Mouse (Mus musculus): ENCODE results near the gene Tmem120b. TPM values are rescaled to one million over a fixed set of nuclear protein-coding genes. Genes with fewer than 3 reads are reported as not detected.

The Tmem120b gene
- polyA plus RNA-seq (2015; fragmentation: Illumina TruSeq; extraction: RNeasy Lipid Tissue Mini Kit (QIAGEN cat#74804); ENCODE audit: low read depth, low replicate concordance): 10.6 TPM

DNA sequence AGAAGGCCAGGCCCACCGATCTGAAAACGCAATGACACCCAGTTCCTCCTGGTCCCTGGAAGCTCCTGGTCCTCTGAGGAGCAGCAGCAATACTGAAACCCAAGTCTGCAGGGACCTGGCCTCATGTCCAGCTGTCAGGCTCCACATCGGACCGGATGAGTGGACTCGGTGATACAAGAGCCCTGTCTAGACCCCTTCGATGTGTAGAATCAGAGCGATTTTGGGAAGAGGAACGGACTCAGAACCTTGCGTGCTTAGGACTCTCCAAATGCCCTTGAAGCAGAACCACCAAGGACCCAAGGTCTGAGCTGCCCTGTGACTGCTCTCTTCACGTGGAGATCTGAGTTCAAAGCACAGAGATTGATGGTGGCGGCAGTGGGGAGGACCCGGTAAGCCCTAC is at the start of gene Tmem120b:
Gene Tmem120b (plus strand): TSS at position 301 of the 400 bp plus-strand sequence.

DNA sequence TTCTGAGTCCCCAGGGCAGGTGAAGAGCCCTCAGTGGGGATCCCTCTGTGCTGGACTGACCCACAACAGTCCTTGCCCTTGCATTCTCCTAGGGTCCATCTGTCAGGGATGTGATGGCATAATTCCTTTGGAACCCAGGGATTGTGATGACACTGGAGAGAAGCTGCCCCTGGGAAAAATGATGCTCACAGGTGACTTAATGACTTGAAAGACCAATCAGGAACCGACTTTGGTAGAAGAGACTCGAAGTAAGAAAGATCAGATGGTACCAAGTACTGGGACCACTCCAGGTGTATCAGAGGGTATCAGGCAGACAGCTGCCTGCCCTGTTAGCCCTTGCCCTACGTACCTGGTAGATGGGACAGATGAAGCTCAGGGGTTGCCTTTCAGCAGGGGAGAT is 21.3 kb upstream of the Tmem120b start, which contains the start of gene Morn3:
Gene Morn3 (minus strand): TSS at position 101 of the 400 bp plus-strand sequence.

DNA sequence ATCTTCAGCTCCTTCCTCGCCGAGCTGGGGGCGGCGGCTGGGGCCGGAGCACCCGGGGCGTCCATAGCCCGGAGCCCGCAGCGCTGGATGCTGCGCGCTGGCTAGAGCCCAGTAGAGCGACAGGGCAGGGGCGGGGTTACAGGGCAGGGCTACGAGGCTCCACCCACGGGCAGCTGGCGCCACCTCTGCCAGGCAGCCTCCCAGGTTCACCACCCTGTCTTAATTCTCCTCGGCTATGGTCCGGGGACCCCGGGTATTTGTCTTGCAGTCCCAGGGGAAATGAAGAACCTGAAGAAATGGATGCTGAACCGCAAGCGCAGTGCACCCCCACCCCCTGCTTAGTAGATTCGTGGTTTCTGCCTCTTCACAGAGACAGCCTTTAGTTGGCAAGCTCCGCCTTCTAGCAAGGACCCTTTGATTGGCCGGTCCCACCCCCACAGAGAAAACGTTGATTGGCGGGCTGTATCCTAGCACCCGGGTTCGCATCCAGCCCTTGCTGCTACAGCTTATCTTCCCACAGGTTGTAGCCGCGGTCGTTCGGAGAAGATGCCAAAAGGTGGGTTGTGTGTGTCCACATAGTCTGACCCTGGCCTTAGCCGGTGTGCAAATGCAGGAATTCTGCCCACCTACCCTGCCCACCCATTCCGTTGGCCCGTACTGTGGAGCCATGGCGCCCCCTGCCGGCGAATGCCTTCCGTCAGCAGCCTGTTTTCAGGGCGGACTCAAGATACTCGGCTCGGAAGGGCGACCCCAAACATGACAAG is 64.3 kb downstream of the Tmem120b start, which contains the start of gene Rhof:
Gene Rhof (minus strand): TSS at position 385 of the 764 bp plus-strand sequence.

DNA sequence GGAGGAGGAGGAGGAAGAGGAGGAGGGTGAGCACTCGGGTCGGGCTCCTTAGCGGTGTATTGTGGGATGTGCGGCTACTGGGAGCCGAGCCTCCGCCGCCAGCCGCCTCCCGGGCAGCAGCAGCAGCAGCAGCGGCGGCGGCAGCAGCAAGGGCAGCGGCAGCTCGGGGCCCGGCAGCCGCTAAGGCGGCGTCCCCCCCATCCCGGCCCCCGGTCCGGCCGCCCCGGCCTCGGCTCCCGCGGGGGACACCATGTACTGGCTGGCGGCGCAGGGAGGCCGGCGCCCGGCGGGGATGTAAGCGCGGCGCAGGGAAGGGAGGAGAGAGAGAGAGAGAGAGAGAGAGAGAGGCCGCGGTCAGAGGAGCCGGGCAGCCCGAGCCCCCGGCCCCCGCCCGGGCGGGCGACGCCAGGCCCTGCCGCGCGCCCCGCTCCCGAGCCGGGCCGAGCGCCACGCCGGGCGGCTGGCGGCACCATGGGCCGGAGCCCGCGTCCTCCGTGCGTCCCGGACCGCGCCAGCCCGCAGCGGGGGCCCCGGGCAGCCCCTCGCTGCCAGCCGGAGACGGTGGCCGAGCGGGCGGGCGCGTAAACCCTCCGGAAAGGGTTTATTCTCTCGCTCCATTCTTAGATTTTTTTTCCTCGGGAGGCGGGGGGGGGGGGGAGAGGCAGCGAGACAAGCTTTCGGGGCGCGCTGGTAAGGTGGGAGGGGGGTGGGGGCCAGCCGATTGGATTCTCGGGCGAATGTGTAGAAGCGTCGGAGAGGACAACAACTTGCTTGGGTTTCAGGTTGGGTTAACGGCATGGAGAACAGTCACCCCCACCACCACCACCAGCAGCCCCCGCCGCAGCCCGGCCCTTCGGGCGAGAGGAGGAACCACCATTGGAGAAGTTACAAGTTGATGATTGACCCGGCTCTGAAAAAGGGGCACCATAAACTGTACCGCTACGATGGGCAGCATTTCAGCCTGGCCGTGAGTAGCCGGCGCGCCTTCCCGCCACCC is 74.2 kb downstream of the Tmem120b start, which contains the start of gene Setd1b:
Gene Setd1b (plus strand): TSS at position 33 of the 997 bp plus-strand sequence.

Other genes starting within 250 kb of the Tmem120b start
- gene Anapc5, start 247.1 kb upstream of the Tmem120b start, polyA plus RNA-seq (2015; fragmentation: Illumina TruSeq; extraction: RNeasy Lipid Tissue Mini Kit (QIAGEN cat#74804); ENCODE audit: low read depth, low replicate concordance): 192 TPM
- 44.6 TPM for gene Rnf34, start 218.4 kb upstream of the Tmem120b start, polyA plus RNA-seq (2015; fragmentation: Illumina TruSeq; extraction: RNeasy Lipid Tissue Mini Kit (QIAGEN cat#74804); ENCODE audit: low read depth, low replicate concordance)
- 20.7 TPM for gene Kdm2b, start 78.6 kb upstream of the Tmem120b start, polyA plus RNA-seq (2015; fragmentation: Illumina TruSeq; extraction: RNeasy Lipid Tissue Mini Kit (QIAGEN cat#74804); ENCODE audit: low read depth, low replicate concordance)
- 6.1 TPM for gene Orai1, start 53.3 kb upstream of the Tmem120b start, polyA plus RNA-seq (2015; fragmentation: Illumina TruSeq; extraction: RNeasy Lipid Tissue Mini Kit (QIAGEN cat#74804); ENCODE audit: low read depth, low replicate concordance)
- gene Morn3, start 21.4 kb upstream of the Tmem120b start, polyA plus RNA-seq (2015; fragmentation: Illumina TruSeq; extraction: RNeasy Lipid Tissue Mini Kit (QIAGEN cat#74804); ENCODE audit: low read depth, low replicate concordance): 0.85 TPM
- gene Rhof, start 64.3 kb downstream of the Tmem120b start, polyA plus RNA-seq (2015; fragmentation: Illumina TruSeq; extraction: RNeasy Lipid Tissue Mini Kit (QIAGEN cat#74804); ENCODE audit: low read depth, low replicate concordance): 35.9 TPM
- gene Setd1b, start 73.8 kb downstream of the Tmem120b start, polyA plus RNA-seq (2015; fragmentation: Illumina TruSeq; extraction: RNeasy Lipid Tissue Mini Kit (QIAGEN cat#74804); ENCODE audit: low read depth, low replicate concordance): 10.6 TPM
- gene Psmd9, start 101.0 kb downstream of the Tmem120b start, polyA plus RNA-seq (2015; fragmentation: Illumina TruSeq; extraction: RNeasy Lipid Tissue Mini Kit (QIAGEN cat#74804); ENCODE audit: low read depth, low replicate concordance): 34.3 TPM
- not detected for gene Hpd, start 114.3 kb downstream of the Tmem120b start, polyA plus RNA-seq (2015; fragmentation: Illumina TruSeq; extraction: RNeasy Lipid Tissue Mini Kit (QIAGEN cat#74804); ENCODE audit: low read depth, low replicate concordance)
- 4.1 TPM for gene Wdr66, start 183.7 kb downstream of the Tmem120b start, polyA plus RNA-seq (2015; fragmentation: Illumina TruSeq; extraction: RNeasy Lipid Tissue Mini Kit (QIAGEN cat#74804); ENCODE audit: low read depth, low replicate concordance)

All from brain, adult 10 weeks (tissue).